Mouse (Mus musculus): ENCODE data around the gene Rps18. TPM values are rescaled to one million over a fixed set of nuclear protein-coding genes. Genes with fewer than 3 reads are reported as not detected.

Rps18 gene
- 1,154 and 1,315 TPM in 2 replicates for polyA plus RNA-seq (2012; rRNA removed)

GRCm38 (mm10) chr17:33955555-33956214 lies at the start of gene Rps18, which contains the start of gene Vps52:
Rps18 (minus strand) TSS chr17:33956001.
Vps52 (plus strand) TSS chr17:33955812.

GRCm38 (mm10) chr17:34000150-34000537 lies 44.3 kb upstream of the Rps18 start, which contains the start of gene H2-K1:
H2-K1 (minus strand) TSS chr17:34000347.

GRCm38 (mm10) chr17:33951021-33951946 lies 4.5 kb downstream of the Rps18 start, which contains the start of gene B3galt4:
B3galt4 (minus strand) TSS chr17:33951488.

GRCm38 (mm10) chr17:33940206-33940805 lies 15.5 kb downstream of the Rps18 start, which contains the start of the genes Pfdn6 and Wdr46:
Pfdn6 (minus strand) TSS chr17:33940343.
Wdr46 (plus strand) TSS chr17:33940660.

GRCm38 (mm10) chr17:33929371-33930279 lies 26.2 kb downstream of the Rps18 start, which contains the start of gene Rgl2:
Rgl2 (plus strand) TSS chr17:33929543.

GRCm38 (mm10) chr17:33915671-33916250 lies 40.0 kb downstream of the Rps18 start, which contains the start of the genes Tapbp and Zbtb22:
Tapbp (plus strand) TSS chr17:33915899.
Zbtb22 (plus strand) TSS chr17:33915904.

GRCm38 (mm10) chr17:33909077-33909868 lies 46.5 kb downstream of the Rps18 start, which contains the start of gene Daxx:
Daxx (plus strand) TSS chr17:33909414.

GRCm38 (mm10) chr17:33904835-33905234 lies 51.0 kb downstream of the Rps18 start, which contains the start of gene Platr17:
Platr17 (plus strand) TSS chr17:33905135.

Other genes with a start within 250 kb of the Rps18 start
- gene March2, start 237.3 kb downstream of the Rps18 start, polyA plus RNA-seq (2012; rRNA removed) = 133 and 171 TPM in 2 replicates
- gene Rab11b, start 195.5 kb downstream of the Rps18 start, polyA plus RNA-seq (2012; rRNA removed) = 84.2 and 94.7 TPM in 2 replicates
- 5.3 and 6.5 TPM in 2 replicates for gene Angptl4, start 174.2 kb downstream of the Rps18 start, polyA plus RNA-seq (2012; rRNA removed)
- gene Kank3, start 145.5 kb downstream of the Rps18 start, polyA plus RNA-seq (2012; rRNA removed) = 7.5 and 8.2 TPM in 2 replicates
- gene Rps28, start 131.4 kb downstream of the Rps18 start, polyA plus RNA-seq (2012; rRNA removed) = 798 and 847 TPM in 2 replicates
- gene Ndufa7, start 131.4 kb downstream of the Rps18 start, polyA plus RNA-seq (2012; rRNA removed) = 125 and 147 TPM in 2 replicates
- gene Cd320, start 112.9 kb downstream of the Rps18 start, polyA plus RNA-seq (2012; rRNA removed) = 6.8 TPM in 2 replicates
- gene Gm7029, start 82.2 kb downstream of the Rps18 start, polyA plus RNA-seq (2012; rRNA removed) = not detected in 2 replicates
- gene Kifc1, start 65.3 kb downstream of the Rps18 start, polyA plus RNA-seq (2012; rRNA removed) = 37.2 and 40.2 TPM in 2 replicates
- 0.45 and 0.64 TPM in 2 replicates for gene Platr17, start 50.9 kb downstream of the Rps18 start, polyA plus RNA-seq (2012; rRNA removed)
- gene Daxx, start 46.6 kb downstream of the Rps18 start, polyA plus RNA-seq (2012; rRNA removed) = 13.5 and 16.7 TPM in 2 replicates
- gene Tapbp, start 40.1 kb downstream of the Rps18 start, polyA plus RNA-seq (2012; rRNA removed) = 8.7 and 12.3 TPM in 2 replicates
- 10.9 and 11.4 TPM in 2 replicates for gene Zbtb22, start 40.1 kb downstream of the Rps18 start, polyA plus RNA-seq (2012; rRNA removed)
- gene Rgl2, start 26.5 kb downstream of the Rps18 start, polyA plus RNA-seq (2012; rRNA removed) = 15.3 and 15.4 TPM in 2 replicates
- gene Pfdn6, start 15.7 kb downstream of the Rps18 start, polyA plus RNA-seq (2012; rRNA removed) = 72.9 and 74.1 TPM in 2 replicates
- gene Wdr46, start 15.3 kb downstream of the Rps18 start, polyA plus RNA-seq (2012; rRNA removed) = 17.6 and 21.4 TPM in 2 replicates
- gene B3galt4, start 4.5 kb downstream of the Rps18 start, polyA plus RNA-seq (2012; rRNA removed) = 1.0 and 1.2 TPM in 2 replicates
- 15.7 and 18.1 TPM in 2 replicates for gene Vps52, start 189 bp downstream of the Rps18 start, polyA plus RNA-seq (2012; rRNA removed)
- gene H2-K1, start 44.3 kb upstream of the Rps18 start, polyA plus RNA-seq (2012; rRNA removed) = 115 and 137 TPM in 2 replicates
- gene Ring1, start 68.7 kb upstream of the Rps18 start, polyA plus RNA-seq (2012; rRNA removed) = 9.6 and 10.5 TPM in 2 replicates
- 28.0 and 29.0 TPM in 2 replicates for gene H2-Ke6, start 72.1 kb upstream of the Rps18 start, polyA plus RNA-seq (2012; rRNA removed)
- 27.2 and 30.7 TPM in 2 replicates for gene Slc39a7, start 75.7 kb upstream of the Rps18 start, polyA plus RNA-seq (2012; rRNA removed)
- gene Rxrb, start 75.8 kb upstream of the Rps18 start, polyA plus RNA-seq (2012; rRNA removed) = 15.0 and 18.0 TPM in 2 replicates
- 0.27 and 0.33 TPM in 2 replicates for gene Col11a2, start 83.4 kb upstream of the Rps18 start, polyA plus RNA-seq (2012; rRNA removed)
- 0.32 and 0.41 TPM in 2 replicates for gene H2-Oa, start 136.3 kb upstream of the Rps18 start, polyA plus RNA-seq (2012; rRNA removed)
- gene H2-DMa, start 163.5 kb upstream of the Rps18 start, polyA plus RNA-seq (2012; rRNA removed) = 2.2 and 3.2 TPM in 2 replicates
- 53.0 and 53.8 TPM in 2 replicates for gene Brd2, start 166.6 kb upstream of the Rps18 start, polyA plus RNA-seq (2012; rRNA removed)
- 0.18 and 0.41 TPM in 2 replicates for gene H2-DMb2, start 187.3 kb upstream of the Rps18 start, polyA plus RNA-seq (2012; rRNA removed)
- gene H2-DMb1, start 197.1 kb upstream of the Rps18 start, polyA plus RNA-seq (2012; rRNA removed) = 0.68 and 1.0 TPM in 2 replicates
- 2.4 and 2.7 TPM in 2 replicates for gene Tap1, start 231.6 kb upstream of the Rps18 start, polyA plus RNA-seq (2012; rRNA removed)
- 5.4 and 6.2 TPM in 2 replicates for gene Psmb9, start 231.8 kb upstream of the Rps18 start, polyA plus RNA-seq (2012; rRNA removed)
- gene Psmb8, start 241.7 kb upstream of the Rps18 start, polyA plus RNA-seq (2012; rRNA removed) = 10.8 and 12.8 TPM in 2 replicates
- gene Tap2, start 247.5 kb upstream of the Rps18 start, polyA plus RNA-seq (2012; rRNA removed) = 2.8 and 3.3 TPM in 2 replicates

All from liver, embryonic 14 days (tissue).